ENCODE assay signal across 8 mouse cellular contexts in the genomic region with DNA sequence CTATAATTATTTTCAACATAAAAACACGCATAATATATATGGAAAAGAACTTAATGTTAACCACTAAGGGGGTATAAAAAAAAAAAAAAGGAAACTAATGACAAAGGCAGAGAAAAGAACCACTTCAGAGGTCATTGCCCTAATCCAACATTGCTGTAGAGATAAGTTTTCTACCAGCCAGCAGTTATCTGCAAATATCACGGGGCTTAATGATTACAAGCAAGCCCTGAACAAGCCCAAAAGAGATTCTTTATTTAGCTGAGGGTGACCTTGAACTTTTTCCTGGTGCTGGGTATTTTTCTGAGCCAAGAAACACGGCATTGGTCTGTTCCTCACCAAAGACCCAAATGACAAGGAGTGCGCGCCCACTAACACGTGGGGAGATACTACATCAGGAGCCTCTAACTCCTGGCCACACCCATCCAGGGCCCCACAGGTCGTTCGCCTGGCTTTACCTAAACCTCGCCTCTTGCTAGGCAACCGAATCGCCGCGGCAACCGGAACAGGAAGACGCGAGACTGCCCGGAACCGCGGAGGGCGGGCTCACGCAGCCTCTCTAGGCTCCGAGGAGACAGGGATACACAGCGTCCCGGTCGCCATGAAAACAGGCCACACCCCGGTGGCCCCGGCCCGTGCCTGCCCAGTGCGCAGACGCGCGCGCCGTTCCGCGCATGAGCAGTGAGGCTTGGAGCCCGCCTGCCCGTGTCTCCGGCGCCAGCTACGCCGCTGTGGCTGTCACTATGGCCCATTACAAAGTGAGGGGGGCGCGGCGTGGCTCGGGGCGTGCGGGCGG. TPM values are rescaled to one million over a fixed set of nuclear protein-coding genes. Genes with fewer than 3 reads are reported as not detected.
DNase-seq lines count a peak whose midpoint lies in the region; ATAC-seq and TF ChIP-seq lines count a peak whose summit lies in the region.

A gene (plus strand): TSS at position 500 of the 793 bp plus-strand sequence.

- peak; percentile 99 for DNase-seq in brain, embryonic 14.5 days (ENCODE audit: low read depth)
- DNase-seq in liver, adult 2 months (ENCODE audit: extremely low read depth, low read depth, low spot score), result peak; percentile 96
- DNase-seq in splenic B cell, adult 2 months (ENCODE audit: low read depth, low spot score), result peak; percentile 99

- no peaks in the 10 kb centered on the region for H3K9me3 ChIP-seq in erythroblast, embryonic 14.5 days (ENCODE audit: control insufficient read depth, low read length)
- no peaks in the 10 kb centered on the region for H3K9me3 ChIP-seq in heart, embryonic 11.5 days (replicated peaks; ENCODE audit: control insufficient read depth, low read length)
- H3K9me3 ChIP-seq in kidney, embryonic 16.5 days (ENCODE audit: low read length), result no peaks in the 10 kb centered on the region

- TF ChIP-seq CTCF in C2C12 (IDR thresholded peaks at IDR 0.05; ENCODE audit: control insufficient read depth, insufficient read depth, insufficient read length), result no peak
- no peak for TF ChIP-seq CTCF in brain, embryonic 14.5 days (IDR thresholded peaks at IDR 0.05; ENCODE audit: borderline replicate concordance, extremely low read depth, insufficient read depth, insufficient read length)
- TF ChIP-seq CTCF in liver, adult 2 months (IDR thresholded peaks at IDR 0.05; ENCODE audit: low read depth, low read length), result no peak

- H3K27me3 ChIP-seq in C2C12 (ENCODE audit: control insufficient read depth, insufficient read depth, insufficient read length) (no peaks in the 10 kb centered on the region), myocyte (ENCODE audit: control insufficient read depth, insufficient read depth, insufficient read length) (no peaks in the 10 kb centered on the region)
- no peaks in the 10 kb centered on the region for H3K27me3 ChIP-seq in erythroblast, embryonic 14.5 days (ENCODE audit: control insufficient read depth)
- no peaks in the 10 kb centered on the region for H3K27me3 ChIP-seq in heart, embryonic 11.5 days (ENCODE audit: control insufficient read depth, insufficient read depth, low read length)
- no peaks in the 10 kb centered on the region for H3K27me3 ChIP-seq in kidney, embryonic 16.5 days (ENCODE audit: insufficient read depth, low read length)
- no peaks in the 10 kb centered on the region for H3K27me3 ChIP-seq in liver, adult 2 months (ENCODE audit: control insufficient read depth, insufficient read depth, low read length)
- no peaks in the 10 kb centered on the region for H3K27me3 ChIP-seq in splenic B cell, adult 2 months (ENCODE audit: control insufficient read depth, insufficient read depth, low read length, poor library complexity, severe bottlenecking)

- 1% methylated on average over 48 of the region's 49 CpGs for WGBS in heart, embryonic 11.5 days (ENCODE audit: insufficient replicate concordance)
- 1% methylated on average over 47 of the region's 49 CpGs for WGBS in kidney, embryonic 16.5 days
- WGBS in liver, adult 2 months, result under 1% methylated on average over 46 of the region's 49 CpGs

- H3K4me1 ChIP-seq in erythroblast, embryonic 14.5 days (ENCODE audit: control insufficient read depth), result peaks cover 36% of the 10 kb centered on the region
- peaks cover 7% of the 10 kb centered on the region for H3K4me1 ChIP-seq in heart, embryonic 11.5 days (ENCODE audit: control insufficient read depth, insufficient read depth, low read length)
- peaks cover 16% of the 10 kb centered on the region for H3K4me1 ChIP-seq in kidney, embryonic 16.5 days (ENCODE audit: insufficient read depth, low read length)
- H3K4me1 ChIP-seq in liver, adult 2 months (ENCODE audit: control insufficient read depth, insufficient read depth, low read length), result 0 out of 2 replicates have a peak, but pooled peaks cover 2% of the 10 kb centered on the region

- ATAC-seq in heart, embryonic 11.5 days (replicated peaks; ENCODE audit: insufficient number of reproducible peaks, low FRiP score, low TSS enrichment), result peak; percentile 100
- ATAC-seq in kidney, embryonic 16.5 days (ENCODE audit: low FRiP score, low TSS enrichment), result peak; percentile 100

- peak within 1 kb of the TSS; percentile 79 for H3K4me2 ChIP-seq in heart, embryonic 11.5 days
- peak within 1 kb of the TSS; percentile 86 for H3K4me2 ChIP-seq in kidney, embryonic 16.5 days (replicated peaks; ENCODE audit: low read depth, low read length)
- H3K4me2 ChIP-seq in myocyte (ENCODE audit: low read depth), result peak within 1 kb of the TSS; percentile 92

- H3K27ac ChIP-seq in heart, embryonic 11.5 days (ENCODE audit: low read depth, low read length), result peak within 1 kb of the TSS; percentile 87
- peak within 1 kb of the TSS; percentile 86 for H3K27ac ChIP-seq in kidney, embryonic 16.5 days (ENCODE audit: low read length)
- H3K27ac ChIP-seq in liver, adult 2 months (replicated peaks; ENCODE audit: insufficient read depth, low read depth, low read length), result peak within 1 kb of the TSS; percentile 74

- H3K4me3 ChIP-seq in C2C12 (ENCODE audit: insufficient read depth, poor library complexity, severe bottlenecking) (peak within 1 kb of the TSS; percentile 60), myocyte (peak within 1 kb of the TSS; percentile 64)
- H3K4me3 ChIP-seq in erythroblast, embryonic 14.5 days (replicated peaks), result peak within 1 kb of the TSS; percentile 94
- peak within 1 kb of the TSS; percentile 88 for H3K4me3 ChIP-seq in heart, embryonic 11.5 days (ENCODE audit: low read depth, low read length)
- H3K4me3 ChIP-seq in kidney, embryonic 16.5 days (ENCODE audit: low read length), result peak within 1 kb of the TSS; percentile 69
- H3K4me3 ChIP-seq in liver, adult 2 months (ENCODE audit: insufficient read depth, low read depth, low read length), result peak within 1 kb of the TSS; percentile 73

- H3K79me3 ChIP-seq in C2C12 (ENCODE audit: low read depth), result peaks cover 26% of the 10 kb centered on the region

- peak within 1 kb of the TSS; percentile 77 for H3ac ChIP-seq in C2C12 (ENCODE audit: control insufficient read depth, insufficient read length, low read depth)
- peak within 1 kb of the TSS; percentile 32 for H3ac ChIP-seq in myocyte (ENCODE audit: control insufficient read depth, insufficient read length)

- peak within 1 kb of the TSS; percentile 86 for H3K9ac ChIP-seq in heart, embryonic 11.5 days (ENCODE audit: low read depth, low read length)
- H3K9ac ChIP-seq in kidney, embryonic 16.5 days (replicated peaks; ENCODE audit: low read length), result peak within 1 kb of the TSS; percentile 85
- peak within 1 kb of the TSS; percentile 79 for H3K9ac ChIP-seq in liver, adult 2 months (ENCODE audit: low read depth, low read length)

- peaks cover 43% of the 10 kb centered on the region for H3K79me2 ChIP-seq in C2C12 (ENCODE audit: control insufficient read depth, insufficient read depth)
- H3K79me2 ChIP-seq in liver, adult 2 months (ENCODE audit: control insufficient read depth, insufficient read depth, low read length), result peaks cover 8% of the 10 kb centered on the region; the same call in 1 of the 2 replicates
- peaks cover 43% of the 10 kb centered on the region for H3K79me2 ChIP-seq in myocyte (ENCODE audit: control insufficient read depth, insufficient read depth)

- H3K36me3 ChIP-seq in C2C12 (ENCODE audit: control insufficient read depth, insufficient read depth), result peaks cover 12% of the 10 kb centered on the region
- H3K36me3 ChIP-seq in erythroblast, embryonic 14.5 days (ENCODE audit: control insufficient read depth), result peaks cover 20% of the 10 kb centered on the region
- no peaks in the 10 kb centered on the region for H3K36me3 ChIP-seq in heart, embryonic 11.5 days (ENCODE audit: control insufficient read depth, insufficient read depth, low read length)
- H3K36me3 ChIP-seq in kidney, embryonic 16.5 days (ENCODE audit: insufficient read depth, low read length), result no peaks in the 10 kb centered on the region
- peaks cover 1% of the 10 kb centered on the region; the same call in 1 of the 2 replicates for H3K36me3 ChIP-seq in liver, adult 2 months (ENCODE audit: control insufficient read depth, insufficient read depth, low read length)
- peaks cover 13% of the 10 kb centered on the region for H3K36me3 ChIP-seq in myocyte (ENCODE audit: control insufficient read depth, insufficient read depth)
- H3K36me3 ChIP-seq in splenic B cell, adult 2 months (ENCODE audit: control insufficient read depth, insufficient read depth, low read length, poor library complexity, severe bottlenecking), result 0 out of 2 replicates have a peak, but pooled peaks cover 1% of the 10 kb centered on the region

- peak; percentile 35; the same call in 1 of the 2 replicates for TF ChIP-seq POLR2A in brain, embryonic 14.5 days (IDR thresholded peaks at IDR 0.05; ENCODE audit: borderline replicate concordance, extremely low read depth, insufficient read depth, insufficient read length, poor library complexity, severe bottlenecking)
- TF ChIP-seq POLR2A in liver, adult 2 months (IDR thresholded peaks at IDR 0.05; ENCODE audit: extremely low read depth, insufficient read depth, low read length), result peak; percentile 36; the same call in 1 of the 2 replicates
- TF ChIP-seq POLR2A in myocyte (IDR thresholded peaks at IDR 0.05; ENCODE audit: insufficient read length, low read depth), result peak; percentile 87

TF ChIP-seq in C2C12, 6 proteins besides CTCF, POLR2A, EP300 and RAD21 (continues in another document):
- TF ChIP-seq CEBPB (IDR thresholded peaks at IDR 0.05; ENCODE audit: low read depth), result no peak
- TF ChIP-seq FOSL1 (IDR thresholded peaks at IDR 0.05; ENCODE audit: insufficient read depth, low read length, poor library complexity, severe bottlenecking), result no peak
- TF ChIP-seq MAX (IDR thresholded peaks at IDR 0.05), result no peak
- TF ChIP-seq USF1 (IDR thresholded peaks at IDR 0.05; ENCODE audit: low read depth), result no peak
- TF ChIP-seq MYOG (IDR thresholded peaks at IDR 0.05; ENCODE audit: control insufficient read depth, extremely low read depth, insufficient read length), result no peak

TF ChIP-seq in myocyte, 11 proteins besides CTCF, POLR2A, EP300 and RAD21 (continues in another document):
- no peak for TF ChIP-seq MYOD1 (IDR thresholded peaks at IDR 0.05; ENCODE audit: control insufficient read depth in 1 of 3, insufficient read length in 2 of 3, low read depth in 2 of 3)
- no peak for TF ChIP-seq REST (IDR thresholded peaks at IDR 0.05; ENCODE audit: insufficient read depth, insufficient read length)
- TF ChIP-seq USF1 (IDR thresholded peaks at IDR 0.05; ENCODE audit: low read depth), result no peak
- no peak for TF ChIP-seq SRF (IDR thresholded peaks at IDR 0.05; ENCODE audit: control insufficient read depth, insufficient read length, low read depth)
- peak; percentile 82 for TF ChIP-seq POLR2AphosphoS2 (IDR thresholded peaks at IDR 0.05; ENCODE audit: insufficient read length, low read depth)
- TF ChIP-seq TCF3 (IDR thresholded peaks at IDR 0.05; ENCODE audit: insufficient read length, low read depth), result no peak

RNA-seq across cellular contexts. Expression of the gene that starts here (rescaled TPM):
- polyA plus RNA-seq in C2C12 (2012; fragmentation: generic; extraction: Trizol) (21.8 TPM), myocyte (2012; fragmentation: generic; extraction: Trizol) (33.1 TPM)
- 11.1 and 11.7 TPM in 2 replicates for polyA plus RNA-seq in brain, embryonic 14.5 days (2012; rRNA removed)
- polyA plus RNA-seq in erythroblast, embryonic 14.5 days (2012), result 3.2 and 5.4 TPM in 2 replicates
- 67.3 and 72.3 TPM in 2 replicates for polyA plus RNA-seq in heart, embryonic 11.5 days (2014; fragmentation: Nextera tagmentation; extraction: Ambion mirVana)
- polyA plus RNA-seq in kidney, embryonic 16.5 days (2015; fragmentation: Nextera tagmentation; extraction: Ambion mirVana), result 61.2 and 68.6 TPM in 2 replicates
- 17.8 and 18.5 TPM in 2 replicates for total RNA-seq in liver, adult 2 months (2014; rRNA removed)
- 10.3 and 15.8 TPM in 2 replicates for polyA plus RNA-seq in liver, adult 2 months (2012; rRNA removed)

Comparison
In these comparisons a context has a peak if more than half of its experiments do, and no peak if none do; other contexts are left out.
1. Peak in every context shown above with its lines: DNase-seq, ATAC-seq, H3K4me3 ChIP-seq and H3K27ac ChIP-seq.
2. POLR2A ChIP-seq: peak in every context shown above with its lines; median percentile 87 in myocyte; 36 in liver, adult 2 months; 35 in brain, embryonic 14.5 days.